In the genomic region with DNA sequence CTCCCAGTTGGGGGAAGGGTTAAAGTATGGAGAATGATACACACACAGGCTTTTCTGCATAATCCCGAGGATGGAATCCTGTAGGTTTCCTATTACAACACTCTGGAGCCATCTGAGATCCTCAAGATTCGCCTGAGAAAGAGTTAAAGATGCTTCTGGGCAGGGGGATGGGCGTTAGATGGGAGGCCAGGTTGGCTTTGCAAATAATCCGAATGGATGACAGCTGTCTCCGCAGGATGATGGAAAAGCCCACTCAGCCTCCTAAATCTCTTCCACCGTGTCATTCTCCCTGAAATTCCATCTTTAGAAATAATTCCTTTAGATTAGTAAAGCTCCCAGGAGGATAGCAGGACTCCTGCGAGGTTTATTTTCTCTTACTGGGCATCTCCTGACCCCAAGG, we compare ENCODE assay signal across 9 mouse cellular contexts. TPM values are rescaled to one million over a fixed set of nuclear protein-coding genes. Genes with fewer than 3 reads are reported as not detected.
DNase-seq lines count a peak whose midpoint lies in the region; ATAC-seq lines count a peak whose summit lies in the region.
"Had no signal": no experiment of that assay in that cellular context is flagged by ENCODE, and none has a peak within 500 bp of the region (broad histone marks: within the 10 kb centered on the region; RNA-seq: fewer than 3 reads in every experiment).

No protein-coding gene starts in this region.

- peak overlapping the region; percentile 77 for H3K4me3 ChIP-seq in kidney, embryonic 16.5 days (ENCODE audit: low read length)
- H3K4me3 ChIP-seq in embryonic facial prominence, embryonic 11.5 days (ENCODE audit: low read depth, low read length): peak overlapping the region; percentile 62
- H3K4me3 ChIP-seq in limb, embryonic 10.5 days: peak overlapping the region; percentile 72

- no peaks in the 10 kb centered on the region for H3K27me3 ChIP-seq in kidney, embryonic 16.5 days (ENCODE audit: insufficient read depth, low read length)
- H3K27me3 ChIP-seq in embryonic facial prominence, embryonic 11.5 days (ENCODE audit: control insufficient read depth, insufficient read depth, low read length): no peaks in the 10 kb centered on the region
- H3K27me3 ChIP-seq in limb, embryonic 10.5 days (ENCODE audit: low read depth, poor library complexity, severe bottlenecking): peaks cover 21% of the 10 kb centered on the region

- DNase-seq in kidney, postnatal 36 days: no peak
- DNase-seq in embryonic facial prominence, embryonic 11.5 days (ENCODE audit: low spot score): no peak
- no peak for DNase-seq in limb, embryonic 10.5 days (ENCODE audit: low spot score)
- DNase-seq in retina, embryonic 14.5 days (ENCODE audit: low spot score): peak; percentile 17
- no peak for DNase-seq in frontal cortex, postnatal 25 days (ENCODE audit: low spot score in 2 of 2)
- DNase-seq in layer of hippocampus, postnatal 14 days (ENCODE audit: low spot score in 2 of 2): no peak
- DNase-seq in urinary bladder, postnatal 10 days (ENCODE audit: low spot score): no peak
- DNase-seq: kidney, adult 2 months had no signal

- 9% methylated on average over 7 of the region's 7 CpGs for WGBS in kidney, embryonic 16.5 days
- 4% methylated on average over 7 of the region's 7 CpGs for WGBS in embryonic facial prominence, embryonic 11.5 days
- 6% methylated on average over 7 of the region's 7 CpGs for WGBS in limb, embryonic 10.5 days

- H3K9ac ChIP-seq in kidney, embryonic 16.5 days (replicated peaks; ENCODE audit: low read length): peak overlapping the region; percentile 81
- no peak overlapping the region for H3K9ac ChIP-seq in embryonic facial prominence, embryonic 11.5 days (replicated peaks; ENCODE audit: low read length)

- no peaks in the 10 kb centered on the region for H3K36me3 ChIP-seq in kidney, embryonic 16.5 days (ENCODE audit: insufficient read depth, low read length)
- H3K36me3 ChIP-seq in embryonic facial prominence, embryonic 11.5 days (replicated peaks; ENCODE audit: control insufficient read depth, insufficient read depth, low read depth, low read length): no peaks in the 10 kb centered on the region
- H3K36me3 ChIP-seq in limb, embryonic 10.5 days: no peaks in the 10 kb centered on the region

- H3K4me2 ChIP-seq in kidney, embryonic 16.5 days (replicated peaks; ENCODE audit: low read depth, low read length): peak overlapping the region; percentile 97
- H3K4me2 ChIP-seq in embryonic facial prominence, embryonic 11.5 days (ENCODE audit: low read depth, low read length): peak overlapping the region; percentile 83

- H3K4me1 ChIP-seq in kidney, embryonic 16.5 days (ENCODE audit: insufficient read depth, low read length): peaks cover 19% of the 10 kb centered on the region
- no peaks in the 10 kb centered on the region for H3K4me1 ChIP-seq in embryonic facial prominence, embryonic 11.5 days (ENCODE audit: control insufficient read depth, insufficient read depth, low read length)
- H3K4me1 ChIP-seq in limb, embryonic 10.5 days: peaks cover 30% of the 10 kb centered on the region

- ATAC-seq in kidney, embryonic 16.5 days (ENCODE audit: low FRiP score, low TSS enrichment): no peak
- ATAC-seq in embryonic facial prominence, embryonic 11.5 days (replicated peaks; ENCODE audit: insufficient number of reproducible peaks, low FRiP score, low TSS enrichment, low read depth): no peak

- no peaks in the 10 kb centered on the region for H3K9me3 ChIP-seq in kidney, embryonic 16.5 days (ENCODE audit: low read length)
- no peaks in the 10 kb centered on the region for H3K9me3 ChIP-seq in embryonic facial prominence, embryonic 11.5 days (replicated peaks; ENCODE audit: control insufficient read depth, low read length)
- H3K9me3 ChIP-seq in limb, embryonic 10.5 days (replicated peaks): no peaks in the 10 kb centered on the region

- no peak overlapping the region for H3K27ac ChIP-seq in kidney, embryonic 16.5 days (ENCODE audit: low read length)
- H3K27ac ChIP-seq in embryonic facial prominence, embryonic 11.5 days (replicated peaks; ENCODE audit: low read depth, low read length): no peak overlapping the region
- no peak overlapping the region for H3K27ac ChIP-seq in limb, embryonic 10.5 days

RNA-seq across cellular contexts. Expression of gene Stom, which starts 1.2 kb away (rescaled TPM):
- 36.9 and 40.4 TPM in 2 replicates for polyA plus RNA-seq in kidney, embryonic 16.5 days (2015; fragmentation: Nextera tagmentation; extraction: Ambion mirVana)
- polyA plus RNA-seq in embryonic facial prominence, embryonic 11.5 days (2014; fragmentation: Nextera tagmentation; extraction: Ambion mirVana): 22.7 and 23.1 TPM in 2 replicates
- 10.2 and 10.3 TPM in 2 replicates for polyA plus RNA-seq in limb, embryonic 10.5 days (2016; fragmentation: Nextera tagmentation; extraction: Ambion mirVana)
- 1 to 10 TPM; 8.0 to 8.2 TPM for total RNA-seq in layer of hippocampus, postnatal 14 days (2021)

RNA-seq across cellular contexts. Expression of gene 4930568D16Rik, which starts 31.9 kb away (rescaled TPM):
- polyA plus RNA-seq in kidney, embryonic 16.5 days (2015; fragmentation: Nextera tagmentation; extraction: Ambion mirVana): not detected in 2 replicates
- polyA plus RNA-seq in embryonic facial prominence, embryonic 11.5 days (2014; fragmentation: Nextera tagmentation; extraction: Ambion mirVana): not detected in 2 replicates
- not detected in 2 replicates for polyA plus RNA-seq in limb, embryonic 10.5 days (2016; fragmentation: Nextera tagmentation; extraction: Ambion mirVana)
- not detected for total RNA-seq in layer of hippocampus, postnatal 14 days (2021)
- polyA plus RNA-seq: kidney, adult 2 months had no signal
